Mouse (Mus musculus): ENCODE data around the gene Pou2af1. TPM values are rescaled to one million over a fixed set of nuclear protein-coding genes. Genes with fewer than 3 reads are reported as not detected.
A peak's percentile ranks its signal among the peaks of the same experiment; 100 is the strongest.

The Pou2af1 gene
- polyA plus RNA-seq, 1 experiment = 32.6 TPM

DNA sequence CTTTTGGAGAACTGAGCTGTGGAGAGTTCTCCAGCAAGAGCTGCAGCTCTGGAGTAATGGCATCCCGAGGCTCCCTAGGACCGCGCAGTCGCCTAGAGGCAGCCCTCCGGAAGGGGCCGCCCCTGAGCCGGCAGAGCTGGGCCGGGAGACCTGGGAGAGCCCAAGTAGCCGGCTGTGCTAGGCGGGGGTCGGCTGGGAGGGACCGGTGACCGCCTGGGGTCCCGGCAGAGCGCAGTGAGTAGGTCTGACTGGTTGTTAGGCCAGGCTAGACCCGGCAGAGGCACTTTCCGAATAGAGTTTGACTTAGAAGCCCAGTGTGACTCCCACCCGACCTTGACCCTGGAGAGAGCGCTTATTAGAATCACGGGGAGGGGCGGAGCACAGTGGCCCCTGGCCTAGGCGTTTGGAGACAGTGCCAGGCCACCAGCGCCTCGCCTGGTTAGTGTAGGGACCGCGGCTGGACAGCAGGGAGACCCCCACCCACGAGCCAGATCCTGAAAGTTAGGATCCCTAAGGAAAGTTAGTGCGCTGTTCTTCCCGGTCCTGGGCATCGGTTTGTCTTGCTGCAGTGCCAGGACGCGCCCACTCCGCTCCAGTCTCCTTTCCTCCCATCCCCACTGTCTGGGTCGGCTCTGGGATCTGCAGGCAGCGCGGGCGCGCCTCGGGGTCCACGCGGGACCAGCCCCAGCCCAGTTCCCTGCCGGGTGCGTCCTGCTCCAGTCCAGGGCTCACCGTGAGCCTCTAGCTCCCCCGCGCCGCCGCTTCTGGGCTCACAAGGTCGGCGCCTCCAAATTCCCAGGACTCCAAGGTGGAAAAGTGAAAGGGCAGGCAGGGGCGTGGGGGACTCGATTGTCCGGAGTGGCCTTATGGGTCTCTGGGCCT lies 65.2 kb downstream of the Pou2af1 start, which contains the start of gene Colca2:
Gene Colca2 (minus strand): TSS at position 70 of the 882 bp plus-strand sequence.
- 1% methylated on average over 53 of the region's 53 CpGs for WGBS
- Histone ChIP-seq H3K27ac (ENCODE audit: insufficient read depth, low read depth, low read length) (peak within 1 kb of the TSS; percentile 51), H3K27me3 (ENCODE audit: control insufficient read depth, insufficient read depth, low read length) (no peaks in the 10 kb centered on the region), H3K36me3 (ENCODE audit: control insufficient read depth, insufficient read depth, low read length) (no peaks in the 10 kb centered on the region), H3K4me1 (ENCODE audit: control insufficient read depth, insufficient read depth, insufficient read length, low read length) (peaks cover 8% of the 10 kb centered on the region), H3K4me3 (ENCODE audit: low read depth, low read length) (peak within 1 kb of the TSS; percentile 67)
- TF ChIP-seq POLR2A (IDR thresholded peaks at IDR 0.05; ENCODE audit: low read depth, low read length) (no peak), CTCF (IDR thresholded peaks at IDR 0.05; ENCODE audit: extremely low read depth, insufficient read length, insufficient replicate concordance, low read depth, low read length) (peak; percentile 31; the same call in 1 of the 2 replicates)

DNA sequence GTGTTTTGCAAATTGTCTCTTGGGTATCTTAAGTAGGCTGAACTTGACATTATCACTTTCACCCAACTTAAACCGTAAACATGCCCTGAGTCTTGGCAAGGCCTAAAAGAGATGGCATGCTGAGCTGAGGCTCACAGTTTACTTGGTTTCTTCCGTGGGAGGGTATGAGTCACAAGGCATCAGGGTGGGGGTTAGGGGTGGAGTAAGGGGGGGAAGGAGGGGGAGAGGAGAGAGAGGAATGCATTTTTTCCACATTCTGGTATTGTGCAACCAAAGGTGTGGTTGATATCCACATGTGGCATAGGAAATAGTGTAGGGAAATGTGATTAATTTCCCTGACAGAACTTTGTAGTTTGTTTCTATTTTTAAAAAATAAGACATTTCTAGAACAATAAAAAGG lies 72.6 kb downstream of the Pou2af1 start:
- TF ChIP-seq CTCF (IDR thresholded peaks at IDR 0.05; ENCODE audit: extremely low read depth, insufficient read length, insufficient replicate concordance, low read depth, low read length) = no peak
- TF ChIP-seq POLR2A (IDR thresholded peaks at IDR 0.05; ENCODE audit: low read depth, low read length) = no peak
- no peaks in the 10 kb centered on the region for H3K36me3 ChIP-seq (ENCODE audit: control insufficient read depth, insufficient read depth, low read length)
- H3K4me3 ChIP-seq (ENCODE audit: low read depth, low read length) = no peak overlapping the region
- H3K27ac ChIP-seq (ENCODE audit: insufficient read depth, low read depth, low read length) = no peak overlapping the region
- no peaks in the 10 kb centered on the region for H3K27me3 ChIP-seq (ENCODE audit: control insufficient read depth, insufficient read depth, low read length)
- H3K4me1 ChIP-seq (ENCODE audit: control insufficient read depth, insufficient read depth, insufficient read length, low read length) = peaks cover 4% of the 10 kb centered on the region
- WGBS = 21% methylated on average over 2 of the region's 2 CpGs

Other genes starting within 250 kb of the Pou2af1 start
- 8.7 and 9.9 TPM in 2 replicates for gene Sik2, start 204.6 kb upstream of the Pou2af1 start, polyA plus RNA-seq (2012; rRNA removed)
- not detected in 2 replicates for gene Btg4, start 152.8 kb upstream of the Pou2af1 start, polyA plus RNA-seq (2012; rRNA removed)
- 0.15 and 0.22 TPM in 2 replicates for gene Layn, start 136.6 kb upstream of the Pou2af1 start, polyA plus RNA-seq (2012; rRNA removed)
- gene 4833427G06Rik, start 111.6 kb upstream of the Pou2af1 start, polyA plus RNA-seq (2012; rRNA removed) = not detected in 2 replicates
- 0.52 and 0.75 TPM in 2 replicates for gene Gm32742, start 48.2 kb upstream of the Pou2af1 start, polyA plus RNA-seq (2012; rRNA removed)
- 3.1 and 6.0 TPM in 2 replicates for gene Colca2, start 64.9 kb downstream of the Pou2af1 start, polyA plus RNA-seq (2012; rRNA removed)
- gene 1810046K07Rik, start 115.2 kb downstream of the Pou2af1 start, polyA plus RNA-seq (2012; rRNA removed) = 7.2 and 50.7 TPM in 2 replicates

Measured in small intestine, adult 2 months (tissue).